Mouse (Mus musculus) limb, embryonic 13.5 days (tissue): ENCODE data around the gene Ift140. TPM values are rescaled to one million over a fixed set of nuclear protein-coding genes. Genes with fewer than 3 reads are reported as not detected.
A peak's percentile ranks its signal among the peaks of the same experiment; 100 is the strongest.

Experiments
- ATAC-seq: fragments of 200-750 bp; cut with Nextera tagmentation; 2 replicates; pipeline ENCODE4 v1.8.0; 2017; ENCODE audit warnings: low read depth, moderate number of reproducible peaks, moderate TSS enrichment; ENCODE audit not compliant: low FRiP score
- H3K27ac ChIP-seq: fragments of 300-500 bp; sonication (generic); 2 replicates; pipeline ENCODE4 v1.5.1; 2015; ENCODE audit warnings: inconsistent platforms, mild to moderate bottlenecking, moderate library complexity
- H3K27me3 ChIP-seq: fragments of 300-500 bp; sonication (generic); 2 replicates; pipeline ENCODE4 v1.6.1; 2015; ENCODE audit warnings: mild to moderate bottlenecking, inconsistent platforms
- H3K36me3 ChIP-seq: fragments of 300-500 bp; sonication (generic); 2 replicates; pipeline ENCODE4 v1.6.1; 2015; ENCODE audit warnings: inconsistent platforms, mild to moderate bottlenecking, moderate library complexity
- H3K4me1 ChIP-seq: fragments of 300-500 bp; sonication (generic); 2 replicates; pipeline ENCODE4 v1.6.1; 2015; ENCODE audit warnings: inconsistent platforms
- H3K4me2 ChIP-seq: fragments of 300-500 bp; sonication (generic); replicated peaks from 2 replicates; pipeline ENCODE4 v1.6.1; 2015; ENCODE audit warnings: inconsistent platforms, mild to moderate bottlenecking, moderate library complexity
- H3K4me3 ChIP-seq: fragments of 300-500 bp; sonication (generic); 2 replicates; pipeline ENCODE4 v1.5.1; 2015; ENCODE audit warnings: moderate library complexity, mild to moderate bottlenecking, inconsistent platforms
- H3K9ac ChIP-seq: fragments of 300-500 bp; sonication (generic); 2 replicates; pipeline ENCODE4 v1.6.1; 2015; ENCODE audit warnings: mild to moderate bottlenecking, inconsistent platforms
- H3K9me3 ChIP-seq: fragments of 300-500 bp; sonication (generic); 2 replicates; pipeline ENCODE4 v1.6.1; 2016; ENCODE audit warnings: inconsistent platforms
- WGBS: fragments of 180-500 bp; shearing (Covaris S2); methylation state at CpG from one replicate; pipeline ENCODE4 v1.1.7; 2015; 5-methylcytosine and 5-hydroxymethylcytosine counted together
- polyA plus RNA-seq: library from polyadenylated mRNA; unstranded; fragments of >200 nt; fragmentation: Nextera tagmentation; extraction: Ambion mirVana; gene quantifications from 2 replicates; pipeline ENCODE4 v1.2.1, GENCODE M21; 2015

The Ift140 gene
- polyA plus RNA-seq, 1 experiment from 2014 or later: 22.5 TPM

- ATAC-seq: no peak
- Histone ChIP-seq H3K9ac (no peak overlapping the region; the same call in 1 of the 2 replicates), H3K36me3 (no peaks in the 10 kb centered on the region), H3K4me1 (no peaks in the 10 kb centered on the region), H3K9me3 (no peaks in the 10 kb centered on the region), H3K27me3 (0 out of 2 replicates have a peak, but pooled peaks cover 4% of the 10 kb centered on the region), H3K27ac (no peak overlapping the region), H3K4me2 (no peak overlapping the region), H3K4me3 (no peak overlapping the region)
- 69% methylated on average over 8 of the region's 8 CpGs for WGBS
Observed at GRCm38 (mm10) chr17:25127079-25127478, 111.2 kb downstream of the Ift140 start.

- Histone ChIP-seq H3K4me1 (no peaks in the 10 kb centered on the region), H3K4me2 (no peak overlapping the region), H3K36me3 (no peaks in the 10 kb centered on the region), H3K4me3 (no peak overlapping the region), H3K27me3 (0 out of 2 replicates have a peak, but pooled peaks cover 4% of the 10 kb centered on the region), H3K27ac (no peak overlapping the region), H3K9me3 (no peaks in the 10 kb centered on the region), H3K9ac (no peak overlapping the region)
- no peak for ATAC-seq
- WGBS: 75% methylated on average over 9 of the region's 9 CpGs
Observed at GRCm38 (mm10) chr17:25127681-25128080, 111.8 kb downstream of the Ift140 start.

DNA sequence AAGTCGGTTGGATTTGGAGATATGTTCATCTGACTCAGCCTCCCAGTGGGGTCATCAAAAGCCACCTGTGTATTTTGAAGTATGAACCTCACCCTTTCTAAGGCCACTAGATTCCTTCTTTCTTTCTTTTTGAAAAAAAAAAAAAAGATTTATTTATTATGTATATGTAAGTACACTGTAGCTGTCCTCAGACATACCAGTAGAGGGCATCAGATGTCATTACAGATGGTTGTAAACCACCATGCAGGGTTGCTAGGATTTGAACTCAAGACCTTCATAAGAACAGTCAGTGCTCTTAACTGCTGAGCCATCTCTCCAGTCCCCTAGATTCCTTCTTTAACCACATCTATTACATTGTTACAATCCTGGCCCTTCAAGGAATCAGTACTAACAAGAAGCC, 114.2 kb downstream of the Ift140 start:
- Histone ChIP-seq H3K27ac (no peak overlapping the region), H3K27me3 (no peaks in the 10 kb centered on the region), H3K4me2 (no peak overlapping the region), H3K9me3 (no peaks in the 10 kb centered on the region), H3K36me3 (no peaks in the 10 kb centered on the region), H3K9ac (no peak overlapping the region), H3K4me1 (peaks cover 11% of the 10 kb centered on the region), H3K4me3 (no peak overlapping the region)
- no peak for ATAC-seq
- WGBS: 76% methylated on average over 1 of the region's 1 CpGs

- under 1% methylated on average over 40 of the region's 40 CpGs for WGBS
- ATAC-seq: peak; percentile 91
- no peaks in the 10 kb centered on the region for H3K27me3 ChIP-seq
- H3K36me3 ChIP-seq: peaks cover 13% of the 10 kb centered on the region
- H3K4me2 ChIP-seq: peak within 1 kb of the TSS; percentile 76
- no peak within 1 kb of the TSS for H3K27ac ChIP-seq
- peak within 1 kb of the TSS; percentile 85 for H3K4me3 ChIP-seq
- no peaks in the 10 kb centered on the region for H3K9me3 ChIP-seq
- peaks cover 14% of the 10 kb centered on the region for H3K4me1 ChIP-seq
- peak within 1 kb of the TSS; percentile 87 for H3K9ac ChIP-seq
Observed at GRCm38 (mm10) chr17:25133275-25133698, 117.4 kb downstream of the Ift140 start, which contains the start of gene Clcn7. Gene Clcn7 (plus strand): TSS chr17:25133391.

- Histone ChIP-seq H3K9me3 (no peaks in the 10 kb centered on the region), H3K4me3 (no peak overlapping the region), H3K27ac (no peak overlapping the region), H3K36me3 (peaks cover 19% of the 10 kb centered on the region), H3K27me3 (no peaks in the 10 kb centered on the region), H3K4me2 (no peak overlapping the region), H3K9ac (no peak overlapping the region; the same call in 1 of the 2 replicates), H3K4me1 (peaks cover 14% of the 10 kb centered on the region)
- no peak for ATAC-seq
- WGBS: 79% methylated on average over 6 of the region's 6 CpGs
Observed at GRCm38 (mm10) chr17:25135622-25136021, 119.7 kb downstream of the Ift140 start.

DNA sequence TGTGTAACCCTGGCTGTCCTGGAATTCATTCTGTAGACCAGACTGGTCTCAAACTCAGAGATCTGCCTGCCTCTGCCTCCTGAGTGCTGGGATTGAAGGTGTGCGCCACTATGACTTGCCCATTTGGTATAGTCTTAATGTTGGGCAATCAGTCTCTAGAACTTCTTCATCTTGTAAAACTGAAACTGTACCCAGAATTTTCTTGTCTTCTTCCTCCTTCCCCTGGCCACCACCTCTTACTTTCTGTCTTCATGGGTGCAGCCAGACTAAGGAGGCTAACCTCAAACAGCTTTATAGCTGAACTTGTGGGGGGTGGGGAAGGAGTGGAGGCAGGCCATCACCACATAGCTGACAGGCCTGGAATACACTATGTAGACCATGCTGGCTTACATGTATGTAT, 122.9 kb downstream of the Ift140 start:
- Histone ChIP-seq H3K4me3 (no peak overlapping the region), H3K4me2 (no peak overlapping the region), H3K4me1 (peaks cover 13% of the 10 kb centered on the region), H3K9me3 (no peaks in the 10 kb centered on the region), H3K27ac (no peak overlapping the region), H3K9ac (no peak overlapping the region), H3K36me3 (peaks cover 19% of the 10 kb centered on the region), H3K27me3 (no peaks in the 10 kb centered on the region)
- WGBS: 93% methylated on average over 1 of the region's 1 CpGs
- no peak for ATAC-seq

- Histone ChIP-seq H3K9ac (no peak overlapping the region), H3K27me3 (no peaks in the 10 kb centered on the region), H3K4me1 (0 out of 2 replicates have a peak, but pooled peaks cover 3% of the 10 kb centered on the region), H3K27ac (no peak overlapping the region), H3K9me3 (no peaks in the 10 kb centered on the region), H3K4me3 (no peak overlapping the region), H3K36me3 (peaks cover 22% of the 10 kb centered on the region), H3K4me2 (no peak overlapping the region)
- 72% methylated on average over 4 of the region's 4 CpGs for WGBS
- ATAC-seq: no peak
Observed at GRCm38 (mm10) chr17:25139960-25140359, 124.1 kb downstream of the Ift140 start.

Other genes starting within 250 kb of the Ift140 start
- not detected in 2 replicates for gene Meiob, start 211.8 kb upstream of the Ift140 start, polyA plus RNA-seq
- 27.6 and 28.0 TPM in 2 replicates for gene Hagh, start 175.9 kb upstream of the Ift140 start, polyA plus RNA-seq
- gene Fahd1, start 165.7 kb upstream of the Ift140 start, polyA plus RNA-seq: 18.4 and 20.4 TPM in 2 replicates
- gene Igfals, start 150.1 kb upstream of the Ift140 start, polyA plus RNA-seq: 0.26 and 0.50 TPM in 2 replicates
- gene Nubp2, start 129.7 kb upstream of the Ift140 start, polyA plus RNA-seq: 49.6 and 49.8 TPM in 2 replicates
- gene Spsb3, start 129.4 kb upstream of the Ift140 start, polyA plus RNA-seq: 38.5 and 40.0 TPM in 2 replicates
- 33.9 and 35.6 TPM in 2 replicates for gene Eme2, start 121.0 kb upstream of the Ift140 start, polyA plus RNA-seq
- gene Mrps34, start 121.0 kb upstream of the Ift140 start, polyA plus RNA-seq: 80.4 and 83.3 TPM in 2 replicates
- 35.5 and 38.2 TPM in 2 replicates for gene Nme3, start 119.6 kb upstream of the Ift140 start, polyA plus RNA-seq
- gene Mapk8ip3, start 79.1 kb upstream of the Ift140 start, polyA plus RNA-seq: 42.7 and 45.2 TPM in 2 replicates
- 224 and 236 TPM in 2 replicates for gene Jpt2, start 55.4 kb upstream of the Ift140 start, polyA plus RNA-seq
- 7.4 and 8.4 TPM in 2 replicates for gene Cramp1l, start 297 bp upstream of the Ift140 start, polyA plus RNA-seq
- 14.1 and 15.4 TPM in 2 replicates for gene Tmem204, start 67.5 kb downstream of the Ift140 start, polyA plus RNA-seq
- 47.6 and 54.3 TPM in 2 replicates for gene Telo2, start 99.9 kb downstream of the Ift140 start, polyA plus RNA-seq
- 1.3 and 1.7 TPM in 2 replicates for gene Ptx4, start 104.7 kb downstream of the Ift140 start, polyA plus RNA-seq
- 26.5 and 27.2 TPM in 2 replicates for gene Clcn7, start 117.3 kb downstream of the Ift140 start, polyA plus RNA-seq
- not detected in 2 replicates for gene Ccdc154, start 146.4 kb downstream of the Ift140 start, polyA plus RNA-seq
- gene Gm38655, start 159.4 kb downstream of the Ift140 start, polyA plus RNA-seq: not detected in 2 replicates
- gene BC003965, start 168.5 kb downstream of the Ift140 start, polyA plus RNA-seq: 34.2 and 34.5 TPM in 2 replicates
- 9.7 and 11.4 TPM in 2 replicates for gene Unkl, start 172.3 kb downstream of the Ift140 start, polyA plus RNA-seq
- 34.9 and 35.5 TPM in 2 replicates for gene Gnptg, start 224.0 kb downstream of the Ift140 start, polyA plus RNA-seq
- 57.0 and 59.4 TPM in 2 replicates for gene Tsr3, start 224.1 kb downstream of the Ift140 start, polyA plus RNA-seq
- 1.1 and 1.7 TPM in 2 replicates for gene Baiap3, start 240.3 kb downstream of the Ift140 start, polyA plus RNA-seq